Mouse (Mus musculus): ENCODE data around the gene Lpcat1.

The Lpcat1 gene

GRCm38 (mm10) chr13:73564201-73564600 lies 97.2 kb downstream of the Lpcat1 start:
- DNase-seq, result no peak

All from cerebellum, postnatal 14 days (tissue).